Mouse (Mus musculus): ENCODE results near the gene Zranb1. TPM values are rescaled to one million over a fixed set of nuclear protein-coding genes. Genes with fewer than 3 reads are reported as not detected.

Zranb1 gene
- 9.7 and 10.6 TPM in 2 replicates for polyA plus RNA-seq (2014; fragmentation: Nextera tagmentation; extraction: Ambion mirVana)

DNA sequence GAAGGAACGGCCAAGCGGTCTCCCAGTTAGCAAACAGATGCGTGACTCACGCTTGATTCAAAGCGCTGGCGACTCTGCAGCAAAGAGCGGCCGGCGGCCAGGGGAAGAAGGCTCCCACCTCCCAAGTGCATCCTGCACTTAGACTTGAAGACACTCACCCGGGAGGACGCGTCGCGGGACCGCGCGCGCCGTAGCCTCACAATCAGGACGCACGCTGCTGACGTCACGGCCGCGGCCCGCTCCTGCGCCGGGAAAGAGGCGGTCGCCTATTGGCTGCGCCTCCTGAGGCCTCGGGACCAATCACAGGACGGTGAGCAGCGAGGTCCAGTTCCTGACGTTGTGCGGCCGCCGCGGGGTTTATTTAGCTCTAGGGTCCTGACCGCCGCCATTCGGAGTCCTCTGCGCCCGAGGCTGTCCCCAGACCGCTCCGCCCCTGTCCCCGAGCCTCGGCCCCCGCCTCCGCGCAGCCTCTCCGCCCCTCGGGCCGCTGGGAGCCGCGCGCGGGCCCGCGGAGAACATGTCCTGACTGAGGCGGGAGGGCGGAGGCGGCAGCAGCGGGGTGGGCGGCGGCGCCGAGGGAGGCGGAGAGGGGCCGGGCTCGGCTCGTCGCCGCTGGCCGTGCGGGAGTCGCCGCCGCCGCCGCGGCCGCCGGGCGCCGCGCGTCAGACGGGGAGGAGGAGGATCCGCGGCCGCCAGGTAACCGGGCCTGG is at the start of gene Zranb1:
Gene Zranb1 (plus strand): TSS at position 293 of the 710 bp plus-strand sequence.
- no peaks in the 10 kb centered on the region for H3K9me3 ChIP-seq (replicated peaks; ENCODE audit: control insufficient read depth, low read length)
- peak within 1 kb of the TSS; percentile 99 for H3K27ac ChIP-seq (ENCODE audit: low read depth, low read length)
- no peaks in the 10 kb centered on the region for H3K36me3 ChIP-seq (ENCODE audit: control insufficient read depth, insufficient read depth, low read length)
- peak; percentile 99 for ATAC-seq (replicated peaks; ENCODE audit: insufficient number of reproducible peaks, low FRiP score, low TSS enrichment)
- H3K4me1 ChIP-seq (ENCODE audit: control insufficient read depth, insufficient read depth, low read length): peaks cover 6% of the 10 kb centered on the region; the same call in 1 of the 2 replicates
- WGBS (ENCODE audit: insufficient replicate concordance): under 1% methylated on average over 86 of the region's 93 CpGs
- peak within 1 kb of the TSS; percentile 98 for H3K9ac ChIP-seq (ENCODE audit: low read depth, low read length)
- no peaks in the 10 kb centered on the region for H3K27me3 ChIP-seq (ENCODE audit: control insufficient read depth, insufficient read depth, low read length)
- peak within 1 kb of the TSS; percentile 98 for H3K4me3 ChIP-seq (ENCODE audit: low read depth, low read length)
- peak within 1 kb of the TSS; percentile 88 for H3K4me2 ChIP-seq

DNA sequence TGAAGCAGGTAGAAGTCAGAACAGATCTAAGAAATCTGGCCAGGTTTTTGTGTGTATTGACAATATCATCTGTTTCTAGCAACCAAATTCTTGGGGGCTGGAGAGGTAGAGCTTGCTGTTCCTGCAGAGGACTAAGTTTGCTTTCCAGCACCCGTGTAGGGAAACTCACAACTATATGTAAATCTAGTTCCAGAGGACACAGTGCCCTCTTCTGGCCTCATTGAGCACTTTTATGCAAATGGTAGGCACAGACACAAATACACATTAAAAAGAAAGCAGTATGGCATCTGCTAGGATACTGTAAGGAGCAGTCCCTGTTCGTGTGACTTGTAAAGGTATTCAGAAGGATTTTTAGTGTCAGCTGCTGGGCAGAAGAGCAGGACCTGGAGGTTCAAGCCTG is 48.6 kb upstream of the Zranb1 start:
- Histone ChIP-seq H3K27ac (ENCODE audit: low read depth, low read length) (no peak overlapping the region), H3K9ac (ENCODE audit: low read depth, low read length) (no peak overlapping the region), H3K9me3 (replicated peaks; ENCODE audit: control insufficient read depth, low read length) (no peaks in the 10 kb centered on the region), H3K27me3 (ENCODE audit: control insufficient read depth, insufficient read depth, low read length) (no peaks in the 10 kb centered on the region), H3K4me3 (ENCODE audit: low read depth, low read length) (no peak overlapping the region), H3K36me3 (ENCODE audit: control insufficient read depth, insufficient read depth, low read length) (peaks cover 40% of the 10 kb centered on the region), H3K4me1 (ENCODE audit: control insufficient read depth, insufficient read depth, low read length) (no peaks in the 10 kb centered on the region), H3K4me2 (no peak overlapping the region)
- WGBS (ENCODE audit: insufficient replicate concordance): 69% methylated on average over 2 of the region's 2 CpGs
- no peak for ATAC-seq (replicated peaks; ENCODE audit: insufficient number of reproducible peaks, low FRiP score, low TSS enrichment)

DNA sequence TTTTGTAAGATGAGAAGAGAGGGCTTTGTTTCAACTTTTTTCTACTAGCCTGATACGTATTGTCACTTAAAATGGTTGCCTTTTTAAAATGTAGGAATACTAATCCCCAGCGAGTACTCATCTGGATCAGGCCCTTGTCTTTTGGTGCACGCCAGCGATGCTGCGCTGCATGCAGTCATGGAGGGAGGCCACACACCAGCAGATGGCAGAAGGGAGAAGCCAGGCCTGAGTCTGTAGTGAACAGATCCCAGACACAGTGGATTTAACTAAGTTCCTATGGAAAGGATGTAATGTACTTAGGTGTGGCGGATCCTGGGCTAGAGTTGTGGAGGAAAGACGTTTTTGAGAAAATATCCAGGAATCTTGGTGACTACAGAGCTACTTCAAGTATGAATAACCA is 46.9 kb upstream of the Zranb1 start:
- no peak overlapping the region for H3K27ac ChIP-seq (ENCODE audit: low read depth, low read length)
- H3K9ac ChIP-seq (ENCODE audit: low read depth, low read length): no peak overlapping the region
- H3K36me3 ChIP-seq (ENCODE audit: control insufficient read depth, insufficient read depth, low read length): peaks cover 32% of the 10 kb centered on the region
- no peak for ATAC-seq (replicated peaks; ENCODE audit: insufficient number of reproducible peaks, low FRiP score, low TSS enrichment)
- no peaks in the 10 kb centered on the region for H3K4me1 ChIP-seq (ENCODE audit: control insufficient read depth, insufficient read depth, low read length)
- H3K4me3 ChIP-seq (ENCODE audit: low read depth, low read length): no peak overlapping the region
- no peaks in the 10 kb centered on the region for H3K9me3 ChIP-seq (replicated peaks; ENCODE audit: control insufficient read depth, low read length)
- H3K27me3 ChIP-seq (ENCODE audit: control insufficient read depth, insufficient read depth, low read length): no peaks in the 10 kb centered on the region
- no peak overlapping the region for H3K4me2 ChIP-seq
- WGBS (ENCODE audit: insufficient replicate concordance): 88% methylated on average over 7 of the region's 7 CpGs

DNA sequence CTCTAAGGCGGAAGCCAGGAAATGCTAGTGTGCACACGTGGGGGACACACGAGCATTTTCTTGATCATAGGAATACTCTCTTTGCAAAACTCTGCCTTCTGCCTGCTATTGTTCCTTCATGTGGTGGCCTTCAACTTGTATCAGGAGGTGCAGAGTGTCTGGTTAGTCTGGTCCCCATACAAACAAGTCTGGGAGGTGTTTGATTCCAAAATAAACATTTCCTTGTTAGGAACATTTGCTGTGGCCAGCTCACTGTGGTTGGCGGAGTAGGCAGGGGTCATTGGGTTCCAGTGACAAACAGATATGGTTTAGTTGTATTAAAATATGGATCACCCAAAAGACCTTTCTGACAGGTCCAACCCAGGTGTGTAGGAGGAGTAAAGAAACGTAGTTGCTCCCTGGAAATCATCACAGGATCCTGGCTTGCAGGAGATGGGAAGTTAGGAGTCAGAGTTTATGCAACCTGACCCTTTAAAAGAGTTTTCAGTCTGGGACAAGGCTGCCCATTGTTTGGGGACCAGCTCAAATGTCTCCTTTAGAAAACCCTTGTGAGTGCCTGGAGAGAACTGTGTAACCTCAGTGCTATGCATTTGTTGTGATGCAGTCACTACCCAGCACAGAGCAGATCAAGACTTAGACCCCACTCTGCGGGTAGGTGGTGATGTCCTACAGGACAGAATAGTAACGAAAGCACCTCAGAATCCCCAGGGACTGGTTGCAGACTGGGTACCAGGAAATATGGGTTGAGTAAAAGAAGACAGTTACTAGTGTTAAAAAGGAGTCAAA is 43.7 kb upstream of the Zranb1 start:
- Histone ChIP-seq H3K4me2 (no peak overlapping the region), H3K27me3 (ENCODE audit: control insufficient read depth, insufficient read depth, low read length) (no peaks in the 10 kb centered on the region), H3K4me3 (ENCODE audit: low read depth, low read length) (no peak overlapping the region), H3K4me1 (ENCODE audit: control insufficient read depth, insufficient read depth, low read length) (no peaks in the 10 kb centered on the region), H3K9me3 (replicated peaks; ENCODE audit: control insufficient read depth, low read length) (no peaks in the 10 kb centered on the region), H3K36me3 (ENCODE audit: control insufficient read depth, insufficient read depth, low read length) (peaks cover 13% of the 10 kb centered on the region), H3K9ac (ENCODE audit: low read depth, low read length) (no peak overlapping the region), H3K27ac (ENCODE audit: low read depth, low read length) (no peak overlapping the region)
- WGBS (ENCODE audit: insufficient replicate concordance): 57% methylated on average over 7 of the region's 7 CpGs
- ATAC-seq (replicated peaks; ENCODE audit: insufficient number of reproducible peaks, low FRiP score, low TSS enrichment): no peak

DNA sequence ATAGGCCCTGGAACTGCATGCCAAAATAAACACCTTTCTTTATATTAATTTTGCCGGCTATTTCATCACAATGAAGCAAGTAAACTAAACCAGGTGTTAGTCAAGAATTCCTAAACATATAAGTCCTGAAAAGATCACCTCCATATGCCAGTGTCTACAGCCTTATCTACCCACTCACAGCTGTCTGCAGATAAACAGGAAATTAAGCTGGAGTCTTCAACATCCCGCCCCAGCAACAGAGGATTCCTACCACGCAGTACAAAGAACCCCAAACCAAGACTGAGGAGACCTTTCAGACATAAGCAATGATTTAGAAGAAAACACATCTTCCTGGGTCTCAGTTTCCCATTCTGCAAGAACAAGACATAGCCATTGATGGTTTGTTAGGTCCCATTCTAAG is 42.9 kb upstream of the Zranb1 start:
- Histone ChIP-seq H3K27ac (ENCODE audit: low read depth, low read length) (no peak overlapping the region), H3K27me3 (ENCODE audit: control insufficient read depth, insufficient read depth, low read length) (no peaks in the 10 kb centered on the region), H3K4me2 (no peak overlapping the region), H3K4me1 (ENCODE audit: control insufficient read depth, insufficient read depth, low read length) (no peaks in the 10 kb centered on the region), H3K9me3 (replicated peaks; ENCODE audit: control insufficient read depth, low read length) (no peaks in the 10 kb centered on the region), H3K4me3 (ENCODE audit: low read depth, low read length) (no peak overlapping the region), H3K9ac (ENCODE audit: low read depth, low read length) (no peak overlapping the region), H3K36me3 (ENCODE audit: control insufficient read depth, insufficient read depth, low read length) (peaks cover 6% of the 10 kb centered on the region; the same call in 1 of the 2 replicates)
- WGBS (ENCODE audit: insufficient replicate concordance): 50% methylated on average over 3 of the region's 3 CpGs
- ATAC-seq (replicated peaks; ENCODE audit: insufficient number of reproducible peaks, low FRiP score, low TSS enrichment): no peak

DNA sequence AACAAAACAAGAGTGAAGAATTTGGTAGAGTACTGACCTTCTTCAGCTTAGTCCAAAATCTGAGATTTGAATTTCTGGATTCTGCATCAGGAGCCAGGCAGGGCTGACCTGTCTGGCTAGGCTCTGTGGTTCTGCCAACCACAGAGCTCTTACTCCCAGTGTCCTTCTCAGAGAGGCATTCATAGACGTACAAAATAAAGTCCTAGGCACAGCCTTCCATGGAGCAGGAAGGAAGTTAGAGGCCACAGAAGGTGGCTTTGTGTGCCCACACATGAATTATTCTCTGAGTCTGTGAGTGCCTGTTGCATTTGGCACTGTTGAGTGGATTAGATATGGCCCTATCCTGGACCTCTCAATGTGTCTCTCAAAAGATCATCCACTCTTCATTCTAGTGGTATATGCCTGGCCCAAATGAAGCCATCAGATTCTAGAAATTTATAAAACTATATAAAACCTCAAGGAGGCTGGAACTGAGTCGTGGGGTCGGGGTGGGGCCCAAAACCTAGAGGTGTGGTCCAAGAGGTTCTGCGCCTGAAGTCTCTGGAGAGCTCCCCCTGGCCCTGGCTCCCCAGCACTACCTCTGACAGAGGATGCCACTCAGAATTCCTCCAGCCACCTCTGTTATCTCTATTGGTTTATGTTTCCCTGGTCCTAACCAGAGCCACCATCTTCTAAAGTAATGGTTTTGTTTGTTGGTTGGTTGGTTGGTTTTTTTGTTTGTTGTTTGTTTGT is 42.3 kb upstream of the Zranb1 start:
- Histone ChIP-seq H3K9ac (ENCODE audit: low read depth, low read length) (no peak overlapping the region), H3K9me3 (replicated peaks; ENCODE audit: control insufficient read depth, low read length) (no peaks in the 10 kb centered on the region), H3K4me3 (ENCODE audit: low read depth, low read length) (no peak overlapping the region), H3K27ac (ENCODE audit: low read depth, low read length) (no peak overlapping the region), H3K27me3 (ENCODE audit: control insufficient read depth, insufficient read depth, low read length) (no peaks in the 10 kb centered on the region), H3K4me1 (ENCODE audit: control insufficient read depth, insufficient read depth, low read length) (no peaks in the 10 kb centered on the region), H3K4me2 (no peak overlapping the region), H3K36me3 (ENCODE audit: control insufficient read depth, insufficient read depth, low read length) (no peaks in the 10 kb centered on the region)
- 60% methylated on average over 4 of the region's 4 CpGs for WGBS (ENCODE audit: insufficient replicate concordance)
- ATAC-seq (replicated peaks; ENCODE audit: insufficient number of reproducible peaks, low FRiP score, low TSS enrichment): no peak

DNA sequence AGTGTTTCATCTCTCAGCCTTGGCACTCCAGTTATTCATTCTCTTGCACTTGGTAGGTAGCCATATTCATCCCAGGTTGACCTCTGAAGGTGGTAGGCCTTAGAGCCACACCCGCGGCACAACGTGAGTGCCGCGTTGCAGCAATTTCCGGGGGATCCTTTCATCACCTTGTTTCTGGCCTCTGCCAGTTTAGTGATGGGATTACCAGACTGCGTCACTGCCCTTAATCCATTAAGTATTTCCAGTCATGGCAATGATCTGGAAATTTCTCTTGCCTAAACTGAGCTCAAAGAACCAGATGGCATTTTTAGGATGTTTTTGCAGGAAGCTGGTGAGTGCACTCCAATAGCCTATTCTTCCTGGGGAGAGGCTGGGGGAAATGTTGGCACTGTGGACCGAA is 41.3 kb upstream of the Zranb1 start:
- WGBS (ENCODE audit: insufficient replicate concordance): 93% methylated on average over 8 of the region's 8 CpGs
- H3K27ac ChIP-seq (ENCODE audit: low read depth, low read length): no peak overlapping the region
- no peak overlapping the region for H3K4me3 ChIP-seq (ENCODE audit: low read depth, low read length)
- no peak overlapping the region for H3K9ac ChIP-seq (ENCODE audit: low read depth, low read length)
- no peaks in the 10 kb centered on the region for H3K4me1 ChIP-seq (ENCODE audit: control insufficient read depth, insufficient read depth, low read length)
- H3K27me3 ChIP-seq (ENCODE audit: control insufficient read depth, insufficient read depth, low read length): no peaks in the 10 kb centered on the region
- no peaks in the 10 kb centered on the region for H3K9me3 ChIP-seq (replicated peaks; ENCODE audit: control insufficient read depth, low read length)
- no peaks in the 10 kb centered on the region for H3K36me3 ChIP-seq (ENCODE audit: control insufficient read depth, insufficient read depth, low read length)
- ATAC-seq (replicated peaks; ENCODE audit: insufficient number of reproducible peaks, low FRiP score, low TSS enrichment): no peak
- no peak overlapping the region for H3K4me2 ChIP-seq

DNA sequence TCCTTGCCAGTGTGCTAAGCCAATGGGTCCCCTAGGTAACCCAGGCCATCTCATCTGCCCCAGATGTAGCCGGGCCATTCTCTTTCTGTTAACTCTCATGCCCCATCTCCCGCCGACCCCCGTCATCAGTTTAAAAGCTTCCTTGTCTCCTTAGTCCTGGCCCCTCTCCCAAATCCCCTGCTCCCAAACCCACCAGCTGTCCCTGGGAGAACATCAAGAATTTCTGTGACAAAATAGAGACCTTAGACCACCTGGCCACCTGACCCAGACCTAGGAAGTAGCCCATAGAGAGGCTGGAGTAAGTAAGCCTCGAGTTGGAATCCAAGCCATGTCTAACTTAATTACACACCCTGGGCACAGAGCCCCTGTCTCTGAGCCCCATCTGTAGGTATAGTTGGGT is 40.7 kb upstream of the Zranb1 start:
- Histone ChIP-seq H3K4me1 (ENCODE audit: control insufficient read depth, insufficient read depth, low read length) (peaks cover 4% of the 10 kb centered on the region; the same call in 1 of the 2 replicates), H3K36me3 (ENCODE audit: control insufficient read depth, insufficient read depth, low read length) (no peaks in the 10 kb centered on the region), H3K4me3 (ENCODE audit: low read depth, low read length) (no peak overlapping the region), H3K27me3 (ENCODE audit: control insufficient read depth, insufficient read depth, low read length) (no peaks in the 10 kb centered on the region), H3K27ac (ENCODE audit: low read depth, low read length) (no peak overlapping the region), H3K4me2 (no peak overlapping the region), H3K9ac (ENCODE audit: low read depth, low read length) (no peak overlapping the region), H3K9me3 (replicated peaks; ENCODE audit: control insufficient read depth, low read length) (no peaks in the 10 kb centered on the region)
- ATAC-seq (replicated peaks; ENCODE audit: insufficient number of reproducible peaks, low FRiP score, low TSS enrichment): no peak
- 76% methylated on average over 5 of the region's 5 CpGs for WGBS (ENCODE audit: insufficient replicate concordance)
